Mouse (Mus musculus): Measurements from ENCODE around the gene Sgpp2. TPM values are rescaled to one million over a fixed set of nuclear protein-coding genes. Genes with fewer than 3 reads are reported as not detected.

Gene Sgpp2
- polyA plus RNA-seq (2012; rRNA removed) = 0.60 and 0.64 TPM in 2 replicates

DNA sequence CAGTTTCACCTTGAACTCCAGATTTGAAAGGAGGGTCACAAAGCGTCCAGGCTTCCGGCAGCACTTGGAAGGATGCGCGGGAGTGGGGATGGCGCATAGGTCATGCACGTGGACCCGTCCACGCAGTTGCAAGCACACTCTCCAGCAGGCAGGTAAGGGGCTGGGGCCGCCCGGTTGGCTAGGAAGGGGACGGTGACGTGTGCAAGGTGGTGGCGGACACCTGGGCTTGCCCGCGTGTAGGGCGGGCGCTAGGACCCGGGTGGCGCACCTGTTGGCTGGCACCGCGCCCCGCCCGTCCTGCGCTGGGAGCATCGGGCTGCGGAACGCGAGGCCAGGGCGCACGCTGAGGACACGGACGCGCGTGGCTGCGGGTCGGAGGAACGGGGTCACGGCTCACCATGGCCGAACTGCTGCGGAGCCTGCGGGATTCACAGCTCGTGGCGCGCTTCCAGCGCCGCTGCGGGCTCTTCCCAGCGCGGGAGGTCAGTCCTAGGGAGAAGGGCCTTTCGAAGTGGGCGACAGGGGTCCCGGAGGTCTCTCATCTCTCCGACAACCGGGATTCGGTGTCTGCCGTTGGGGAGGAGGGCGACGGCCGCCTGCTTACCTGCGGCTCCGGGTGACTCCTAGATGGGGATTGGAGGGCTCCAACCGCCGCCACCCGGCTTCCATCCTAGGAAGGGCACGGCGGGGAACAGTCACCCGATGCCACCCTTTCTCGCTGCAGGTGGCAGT lies at the start of gene Sgpp2:
Sgpp2 (plus strand) TSS at position 325 of the 732 bp plus-strand sequence.

Other genes with a start within 250 kb of the Sgpp2 start
- gene Pax3, start 113.2 kb upstream of the Sgpp2 start, polyA plus RNA-seq (2012; rRNA removed) = not detected in 2 replicates
- 28.9 and 29.2 TPM in 2 replicates for gene Farsb, start 178.6 kb downstream of the Sgpp2 start, polyA plus RNA-seq (2012; rRNA removed)
- not detected in 2 replicates for gene Mogat1, start 200.6 kb downstream of the Sgpp2 start, polyA plus RNA-seq (2012; rRNA removed)
- gene BC035947, start 201.8 kb downstream of the Sgpp2 start, polyA plus RNA-seq (2012; rRNA removed) = not detected in 2 replicates

Data from liver, embryonic 18 days (tissue).